Mouse (Mus musculus): ENCODE measurements around the gene Pik3cb.
A peak's percentile ranks its signal among the peaks of the same experiment; 100 is the strongest.

Pik3cb gene

DNA sequence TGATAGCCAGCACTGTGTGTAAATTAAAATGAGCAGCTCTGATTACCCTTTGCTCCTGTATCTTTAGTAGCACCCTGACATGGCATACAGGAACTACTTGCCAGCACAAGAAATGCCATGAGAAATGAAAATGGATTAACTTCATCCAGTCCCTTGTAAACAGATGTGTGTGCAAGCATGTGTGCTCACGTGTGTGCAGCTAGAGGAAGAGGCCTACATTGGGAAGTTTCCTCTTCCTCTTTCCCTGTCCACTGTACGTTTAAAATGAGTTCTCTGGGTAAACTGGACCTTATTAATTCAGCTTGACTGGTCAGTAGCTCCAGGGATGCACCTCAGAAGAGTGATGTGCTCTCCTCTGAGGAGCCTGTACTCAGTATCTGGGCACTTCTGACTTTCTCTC, 66.0 kb downstream of the Pik3cb start:
- no peak for DNase-seq

DNA sequence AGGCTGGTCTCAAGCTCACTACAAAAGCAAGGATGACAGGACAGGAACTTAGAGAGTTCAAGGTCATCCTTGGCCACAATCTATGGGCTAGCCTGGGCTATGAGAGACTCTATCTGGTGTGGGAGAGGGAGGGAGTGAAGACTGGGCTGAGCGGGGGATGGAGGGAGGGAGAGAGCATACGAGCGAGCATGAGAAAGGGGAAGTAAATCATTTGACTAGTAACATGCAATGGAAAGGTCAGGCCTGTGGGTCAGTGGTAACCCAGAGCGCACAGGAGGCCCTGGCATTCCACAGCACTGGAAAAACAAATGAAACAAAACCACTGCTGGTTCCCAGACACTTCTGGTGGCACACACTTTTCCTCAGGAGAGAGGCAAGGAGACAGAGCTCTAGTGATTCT, 67.9 kb downstream of the Pik3cb start:
- no peak for DNase-seq

DNA sequence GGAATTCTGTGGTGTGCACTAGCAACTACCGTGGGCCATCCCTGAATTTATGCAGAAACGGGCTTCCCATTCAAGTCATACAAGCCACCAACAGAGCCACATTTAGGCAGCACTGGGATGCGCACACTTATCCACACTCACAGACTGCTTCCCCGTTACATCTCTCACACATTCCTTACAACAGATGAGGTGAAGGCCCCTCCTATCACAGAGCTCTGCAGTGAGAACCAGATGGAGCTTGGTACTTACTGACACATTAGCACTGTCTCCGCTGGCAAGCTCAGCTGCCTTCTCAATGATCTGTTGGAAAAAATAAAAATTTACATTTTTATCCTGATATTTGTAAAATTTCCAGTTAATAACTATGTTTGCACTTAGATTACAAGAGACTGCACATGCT, 75.1 kb downstream of the Pik3cb start:
- no peak for DNase-seq

DNA sequence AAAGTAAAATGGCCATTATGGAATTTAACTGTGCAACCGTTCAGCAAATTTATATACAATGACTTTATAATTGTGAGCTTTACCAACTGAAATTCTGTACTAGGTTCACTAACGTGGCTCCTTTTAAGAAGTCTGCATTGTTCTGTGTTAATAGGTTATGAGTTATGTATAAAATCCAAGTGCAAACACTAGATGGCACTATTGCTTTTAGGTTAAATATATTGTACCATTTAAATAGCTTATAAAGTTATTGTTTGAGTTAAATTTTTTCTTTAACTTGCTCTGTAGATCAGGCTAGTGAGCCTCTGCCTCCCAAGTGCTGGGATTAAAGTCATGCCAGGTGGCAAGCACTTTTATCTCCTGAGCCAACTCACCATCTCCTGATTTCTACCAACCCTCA, 76.2 kb downstream of the Pik3cb start:
- no peak for DNase-seq

DNA sequence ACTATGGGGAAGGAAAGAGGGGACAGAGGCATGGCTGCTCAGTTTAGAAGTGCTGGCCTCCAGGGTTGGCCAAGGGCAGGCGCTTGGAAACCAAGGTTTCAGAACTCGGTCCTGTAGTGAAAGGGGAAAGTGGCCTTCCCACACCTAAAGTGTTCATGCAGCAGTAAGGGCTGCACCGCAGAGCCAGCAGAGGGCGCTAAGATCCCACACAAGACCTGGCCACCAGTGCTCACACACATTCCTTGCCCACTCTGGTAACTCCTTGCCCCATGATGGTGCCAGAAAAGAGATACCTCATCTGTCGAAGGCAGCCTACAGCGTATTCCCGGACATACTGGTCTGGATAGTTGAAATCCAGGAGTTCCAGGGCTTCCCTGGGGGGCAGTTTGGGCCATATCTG, 77.9 kb downstream of the Pik3cb start:
- peak; percentile 76 for DNase-seq

DNA sequence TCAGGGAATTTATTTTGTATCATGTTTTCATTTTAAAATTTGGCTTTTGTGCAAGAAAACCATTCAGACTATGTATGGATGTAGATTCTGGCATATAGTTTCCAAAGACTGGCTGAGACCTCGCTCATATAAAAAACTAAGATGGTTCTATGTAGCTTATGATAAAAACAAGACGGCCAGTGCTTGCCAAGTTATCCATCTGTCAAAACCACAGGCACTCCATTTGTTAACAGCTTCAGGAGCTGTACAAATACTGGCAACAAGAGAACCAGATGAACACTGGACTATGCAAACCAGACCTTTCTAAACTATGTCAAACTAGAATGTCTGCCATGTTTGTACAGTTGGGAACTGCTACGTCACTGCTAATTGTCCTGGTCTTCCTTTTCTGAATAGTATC, 82.7 kb downstream of the Pik3cb start:
- DNase-seq, result no peak

DNA sequence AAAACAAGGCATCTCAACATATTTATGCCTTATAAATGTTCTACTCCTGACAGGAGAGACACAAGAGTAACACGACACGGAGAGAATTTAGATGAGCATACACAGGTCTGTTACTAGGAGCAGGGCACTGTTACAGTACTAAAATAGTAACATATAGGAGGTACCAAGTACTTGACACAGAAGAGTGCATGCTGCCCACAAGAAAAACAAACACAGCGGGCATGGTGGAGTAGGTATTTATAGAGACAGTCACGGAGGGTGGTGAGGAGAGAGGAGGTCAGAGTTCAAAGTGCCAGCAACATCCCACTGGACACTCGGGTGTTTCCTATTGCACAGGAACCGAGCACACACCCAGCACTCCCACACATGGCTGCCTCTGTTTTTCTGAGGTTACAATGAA, 90.7 kb downstream of the Pik3cb start:
- DNase-seq, result no peak

DNA sequence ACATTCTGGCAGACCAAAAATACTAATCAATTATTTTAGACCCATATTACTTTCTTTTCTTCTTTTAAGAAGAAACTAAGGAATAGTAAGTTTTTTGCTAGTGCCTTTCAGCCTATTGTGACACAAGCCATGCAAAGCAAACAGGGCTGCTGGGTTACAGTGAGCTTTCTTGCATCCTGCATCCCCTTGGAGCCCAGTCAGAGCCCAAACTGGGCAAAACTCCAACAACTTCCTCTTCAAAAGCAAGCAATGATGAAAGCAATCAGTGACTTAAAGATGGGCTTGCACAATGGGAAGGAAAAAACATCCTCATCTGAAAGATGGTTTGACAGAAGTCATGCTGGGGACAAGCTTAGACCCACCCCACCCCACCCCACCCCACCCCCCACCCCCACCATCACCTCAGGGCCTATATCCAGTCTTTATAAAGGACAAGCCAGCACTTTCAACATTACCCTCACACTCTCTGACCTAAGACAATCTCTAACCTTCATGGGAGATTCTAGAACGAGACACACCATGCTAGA, 91.6 kb downstream of the Pik3cb start:
- DNase-seq, result no peak

DNA sequence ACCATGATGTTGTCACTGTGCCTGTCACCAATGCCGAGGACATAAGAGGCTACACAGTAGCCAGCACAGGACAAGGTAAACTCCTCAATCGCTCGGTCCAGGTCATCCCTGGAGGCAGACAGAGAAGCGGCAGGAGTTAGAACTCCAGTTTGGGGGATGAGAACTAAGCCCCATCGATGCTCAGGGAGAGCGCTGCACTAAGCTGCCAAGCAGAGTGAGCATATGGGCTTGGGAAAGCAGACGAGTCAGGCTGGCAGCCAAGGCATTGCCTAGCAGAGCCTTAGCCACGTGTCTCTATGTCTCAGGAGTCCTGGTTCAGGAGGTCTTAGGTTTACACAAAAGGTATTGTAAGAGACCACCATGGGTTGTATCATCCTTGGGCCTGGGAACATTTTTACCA, 95.7 kb downstream of the Pik3cb start:
- DNase-seq, result no peak

DNA sequence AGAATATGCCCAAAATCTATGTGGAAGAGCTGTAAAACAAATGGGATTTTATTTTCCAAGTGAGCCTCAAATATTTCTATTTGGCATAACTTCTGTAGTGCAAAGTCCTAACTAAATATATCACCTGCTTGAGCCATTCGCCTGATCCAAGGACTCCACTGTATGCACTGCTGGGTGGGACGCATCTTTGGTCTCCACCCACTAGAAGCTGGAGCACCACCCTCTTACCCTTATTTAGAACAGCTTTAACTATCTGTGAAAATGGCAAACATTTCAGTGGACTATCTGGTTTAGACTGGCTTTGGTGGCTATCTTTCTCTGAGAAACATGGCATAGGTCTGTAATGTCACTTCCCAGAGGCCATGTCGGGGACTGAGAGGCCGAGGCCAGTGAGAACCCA, 97.8 kb downstream of the Pik3cb start:
- no peak for DNase-seq

DNA sequence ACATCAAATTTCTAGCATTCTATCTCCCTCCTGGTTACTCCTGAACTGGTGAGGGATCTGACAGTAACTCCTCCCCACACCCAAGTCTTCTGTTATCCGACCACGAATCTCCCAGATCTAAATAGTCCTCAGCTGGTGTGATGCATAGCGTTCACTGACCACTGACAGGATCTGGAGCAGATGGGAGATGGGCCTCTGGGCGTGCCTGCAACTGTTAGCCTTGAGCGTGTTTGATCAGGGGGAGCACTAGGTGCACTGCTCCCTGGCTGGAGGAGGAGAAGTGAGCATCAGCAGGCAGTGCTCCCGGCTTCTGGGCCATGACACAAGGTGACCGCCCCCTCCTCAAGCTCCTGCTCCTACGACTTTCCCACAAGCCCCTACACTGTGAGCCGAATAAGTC, 98.4 kb downstream of the Pik3cb start:
- no peak for DNase-seq

DNA sequence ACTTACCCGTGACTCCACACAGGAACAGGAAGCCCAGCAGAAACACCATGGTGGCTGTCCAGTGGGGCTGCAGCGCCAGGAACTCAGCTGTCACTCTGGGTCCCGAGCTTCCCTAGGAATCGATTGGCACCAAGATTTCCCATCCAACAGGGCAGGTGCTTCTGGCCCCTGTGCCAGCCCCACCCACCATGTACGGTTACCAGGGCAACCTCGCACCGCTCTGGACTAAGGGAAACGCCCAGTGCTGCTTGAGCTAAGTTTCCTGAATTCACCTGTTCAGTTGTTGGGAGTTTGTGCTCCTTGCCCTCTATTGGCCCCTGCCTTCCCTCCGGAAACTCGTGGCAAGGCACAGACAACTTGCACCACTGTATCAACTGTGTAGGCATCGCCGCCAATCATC, 104.8 kb downstream of the Pik3cb start, which contains the start of gene Gm1123:
Gm1123 (minus strand) TSS at position 141 of the 400 bp plus-strand sequence.
- DNase-seq, result no peak

DNA sequence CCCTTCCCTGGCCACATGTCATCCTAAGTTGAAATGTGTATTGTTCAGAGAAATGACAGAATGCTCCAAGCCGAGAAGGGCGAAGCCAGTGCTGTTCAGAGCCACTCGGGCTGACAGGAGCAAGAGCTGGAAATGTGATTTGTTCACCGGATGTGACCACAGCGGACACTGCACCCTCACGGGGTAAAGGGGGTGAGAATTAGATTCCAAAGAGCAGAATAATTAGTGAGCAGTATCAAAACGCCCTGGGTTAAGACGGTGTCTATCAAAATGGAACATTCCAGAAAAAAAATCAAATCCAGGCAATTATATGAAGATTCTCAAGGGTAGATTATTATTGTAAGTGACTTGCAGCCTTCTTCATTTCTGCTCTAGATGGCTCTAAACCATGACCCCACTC, 106.3 kb downstream of the Pik3cb start:
- DNase-seq, result no peak

DNA sequence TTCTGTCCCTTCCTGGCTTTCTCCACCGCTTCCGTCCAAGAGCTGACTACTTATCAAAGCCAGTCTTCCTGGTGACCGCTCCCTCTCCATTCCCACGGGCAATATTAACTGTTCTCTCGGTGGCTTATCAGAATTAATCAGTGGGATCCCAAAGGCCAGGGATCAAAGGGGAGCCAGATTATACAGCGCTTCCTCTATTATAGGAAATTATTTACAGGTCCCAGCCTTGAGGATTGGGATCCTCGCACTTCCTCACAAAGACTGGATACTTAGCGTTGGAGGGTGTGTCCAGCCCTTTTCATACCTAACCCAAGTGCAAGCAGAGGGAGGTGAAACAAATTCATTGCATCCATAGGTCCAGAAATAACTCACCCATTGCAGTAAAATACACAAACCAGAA, 108.4 kb downstream of the Pik3cb start:
- no peak for DNase-seq

DNA sequence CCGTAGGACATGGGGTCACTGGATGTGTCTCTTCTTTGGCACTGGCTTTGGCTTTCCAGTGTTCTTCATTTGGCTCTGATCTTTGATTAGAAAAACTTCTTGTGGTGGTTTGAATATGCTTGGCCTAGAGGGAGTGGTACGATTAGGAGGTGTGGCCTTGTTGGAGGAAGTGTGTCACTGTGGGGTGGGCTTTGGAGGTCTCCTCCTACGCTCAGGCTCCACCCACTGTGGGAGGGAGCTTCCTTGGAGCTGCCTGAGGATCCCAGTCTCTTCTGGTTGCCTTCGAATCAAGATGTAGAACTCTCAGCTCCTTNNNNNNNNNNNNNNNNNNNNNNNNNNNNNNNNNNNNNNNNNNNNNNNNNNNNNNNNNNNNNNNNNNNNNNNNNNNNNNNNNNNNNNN, 118.7 kb downstream of the Pik3cb start:
- no peak for DNase-seq

DNA sequence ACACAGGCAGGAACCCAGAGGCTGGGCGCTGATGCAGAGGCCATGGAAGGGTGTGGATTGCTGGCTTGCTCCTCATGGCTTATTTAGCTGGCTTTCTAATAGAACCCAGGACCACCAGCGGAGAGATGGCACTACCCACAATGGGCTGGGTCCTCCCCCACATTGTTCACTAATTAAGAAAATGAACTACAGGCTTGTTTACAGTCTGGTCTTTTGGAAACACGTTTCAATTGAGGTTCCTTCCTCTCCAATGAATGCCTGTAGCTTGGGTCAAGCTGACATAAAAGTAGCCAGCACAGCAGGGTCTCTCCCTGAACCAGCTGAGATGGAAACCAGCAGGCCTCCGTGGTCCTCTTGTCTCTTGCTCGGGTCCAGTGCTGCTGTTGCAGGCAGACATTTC, 119.3 kb downstream of the Pik3cb start:
- DNase-seq, result no peak

DNA sequence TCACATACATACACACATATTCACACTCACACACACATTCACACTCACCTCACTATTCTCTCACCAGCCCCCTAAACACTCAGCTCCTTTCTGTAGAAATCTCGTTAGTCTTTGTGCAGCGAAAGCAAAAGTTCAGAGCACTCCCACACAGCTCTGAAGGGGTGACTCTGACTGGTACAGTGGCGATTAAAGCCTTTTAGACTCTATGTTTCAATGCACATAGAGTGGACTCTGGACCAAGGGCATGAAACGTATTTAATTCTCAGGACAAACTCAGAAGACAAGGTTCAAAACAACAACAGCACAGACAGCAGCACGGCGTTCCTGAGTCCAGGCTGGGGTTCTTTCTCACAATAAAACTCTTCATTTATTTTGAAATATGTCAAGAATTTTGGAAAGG, 122.7 kb downstream of the Pik3cb start:
- DNase-seq, result no peak

DNA sequence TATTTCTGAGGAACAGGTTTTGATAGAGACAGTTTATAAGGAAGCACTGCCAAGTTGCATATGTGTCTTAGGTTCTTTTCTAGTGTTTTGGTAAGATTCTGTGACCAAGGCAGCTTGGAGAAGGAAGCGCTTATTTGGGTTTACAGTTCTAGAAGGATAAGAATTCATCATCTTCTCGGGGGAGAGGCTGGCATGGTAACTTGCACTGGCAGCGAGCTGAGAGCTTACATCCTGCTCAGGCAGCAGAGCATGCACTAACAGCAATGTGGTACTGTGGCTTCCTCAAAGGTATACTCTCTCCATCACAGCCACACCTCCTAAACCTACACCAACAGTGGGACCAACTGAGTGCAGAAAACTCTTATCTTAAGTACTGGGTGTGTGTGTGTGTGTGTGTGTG, 123.7 kb downstream of the Pik3cb start:
- no peak for DNase-seq

DNA sequence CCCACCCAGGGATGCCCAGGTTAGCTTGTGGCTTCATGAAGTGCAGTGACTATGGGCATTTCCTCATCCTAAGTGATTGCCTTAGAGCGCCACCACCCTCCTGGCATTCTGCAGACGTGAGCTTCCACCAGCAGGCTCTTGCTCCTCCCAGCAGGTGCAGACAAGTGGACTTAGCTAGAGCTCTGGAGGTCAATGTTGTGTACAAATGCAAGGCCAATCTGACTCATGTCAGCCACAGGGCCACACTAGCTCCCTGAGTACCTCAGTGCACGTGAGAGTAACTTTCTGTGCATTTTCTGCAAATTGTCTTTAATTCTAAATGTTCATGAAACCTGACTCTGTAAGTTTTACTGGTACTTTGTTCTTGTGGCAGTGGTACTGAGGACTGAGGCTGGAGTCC, 124.1 kb downstream of the Pik3cb start:
- DNase-seq, result no peak

DNA sequence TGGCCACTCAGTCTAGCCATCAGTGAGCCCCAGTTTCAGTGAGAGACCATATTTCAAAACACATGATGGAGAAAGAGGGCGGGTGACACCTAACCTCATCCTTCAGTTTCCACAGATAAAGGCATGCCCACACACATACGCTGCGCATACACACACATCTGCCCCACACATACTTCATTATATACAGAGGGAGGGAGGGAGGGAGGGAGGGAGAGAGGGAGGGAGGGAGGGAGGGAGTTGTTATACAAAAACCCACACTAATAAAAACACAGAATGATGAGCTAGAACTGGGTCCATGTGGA, 130.6 kb downstream of the Pik3cb start:
- no peak for DNase-seq

DNA sequence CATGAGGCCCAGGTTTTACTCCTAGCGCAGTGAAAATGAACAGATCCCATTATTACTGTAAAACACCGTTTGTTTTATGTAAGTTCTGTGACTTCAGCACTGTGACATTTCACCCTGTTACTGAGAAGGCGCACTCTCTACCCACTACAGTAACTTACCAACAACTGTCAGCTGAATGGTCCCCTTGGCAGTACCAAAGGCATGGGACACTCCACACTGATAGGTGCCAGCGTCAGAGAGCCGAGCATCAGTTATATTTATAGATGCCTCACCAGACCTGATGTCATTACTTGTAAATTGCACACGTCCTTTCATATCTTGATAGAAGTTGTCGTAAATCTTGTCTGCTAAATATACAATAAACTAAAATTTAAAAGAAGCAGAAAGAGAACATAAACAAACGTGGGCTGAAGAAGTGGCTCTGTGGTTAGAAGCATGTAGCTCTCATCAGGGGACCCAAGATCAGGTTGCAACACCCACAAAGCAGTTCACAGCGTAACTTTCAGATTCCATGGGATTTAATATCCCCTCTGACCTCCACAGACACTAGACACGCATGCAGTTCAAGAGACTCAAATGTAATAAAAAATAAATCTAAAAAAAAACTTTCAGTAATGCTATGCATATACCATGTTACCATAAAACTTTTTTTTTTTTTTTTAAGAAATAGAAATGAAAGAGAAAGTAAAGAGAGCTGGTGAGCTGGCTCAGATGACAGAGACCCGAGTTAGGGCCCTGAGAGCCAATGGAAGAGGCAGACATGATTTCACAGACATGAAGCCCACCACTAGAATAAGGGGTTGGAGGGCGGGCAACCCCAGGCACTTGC, 131.1 kb downstream of the Pik3cb start:
- DNase-seq, result no peak

DNA sequence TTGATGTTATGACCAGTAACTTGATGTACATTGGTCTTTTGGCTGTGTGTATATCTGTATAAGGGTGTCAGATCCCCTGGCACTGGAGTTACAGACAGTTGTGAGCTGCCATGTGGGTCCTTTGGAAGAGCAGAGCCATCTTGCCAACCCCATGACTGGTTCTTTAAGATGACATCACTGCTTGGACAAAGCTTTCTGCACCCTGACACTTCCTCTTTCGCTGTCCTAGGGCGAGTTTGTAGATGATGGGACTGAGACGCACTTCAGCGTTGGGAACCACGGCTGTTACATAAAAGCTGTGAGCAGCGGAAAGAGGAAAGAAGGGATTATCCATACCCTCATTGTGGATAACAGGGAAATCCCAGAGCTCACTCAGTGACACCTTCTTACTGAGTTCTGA, 139.1 kb downstream of the Pik3cb start:
- DNase-seq, result no peak

DNA sequence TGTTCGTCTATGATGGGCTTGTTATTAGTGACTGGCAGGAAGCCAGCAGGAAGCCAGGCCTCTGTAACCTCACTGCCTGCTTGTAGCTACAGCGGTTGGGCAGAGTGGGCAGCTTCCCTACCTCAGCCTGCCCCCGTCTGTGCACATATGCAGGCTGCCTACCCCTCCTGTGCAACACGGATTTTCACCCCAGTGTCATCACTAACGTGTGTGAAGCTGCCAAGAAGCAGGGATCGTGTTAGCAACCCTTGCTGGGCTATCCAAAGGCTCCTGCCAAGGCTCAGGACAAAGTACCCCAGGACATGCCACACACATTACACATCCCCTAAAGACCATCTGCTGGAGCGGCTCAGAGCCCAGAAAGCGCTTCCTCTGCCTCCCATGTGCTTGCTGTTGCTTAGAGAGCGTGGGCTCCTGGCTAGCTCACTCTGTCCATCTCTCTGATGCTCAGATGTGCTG, 140.5 kb downstream of the Pik3cb start:
- no peak for DNase-seq

DNA sequence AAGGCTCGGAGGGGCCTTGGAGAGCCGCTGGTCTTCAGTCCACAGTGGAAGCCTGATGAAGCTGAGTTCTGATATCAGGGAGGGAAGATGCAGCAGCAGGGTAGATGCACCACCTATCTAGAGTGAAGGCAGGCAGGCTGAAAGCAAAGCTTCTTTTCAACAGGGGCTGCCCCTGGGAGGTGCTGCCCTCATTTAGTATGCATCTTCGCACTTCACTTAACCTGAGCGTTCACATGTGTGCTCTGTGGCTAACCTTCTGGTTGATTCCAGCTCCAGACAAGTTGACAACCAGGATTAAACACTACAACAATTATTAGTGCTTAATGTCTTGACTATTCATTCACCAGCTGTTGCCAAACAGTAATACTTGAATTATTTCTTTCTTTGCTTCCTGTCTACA, 146.3 kb downstream of the Pik3cb start:
- no peak for DNase-seq

DNA sequence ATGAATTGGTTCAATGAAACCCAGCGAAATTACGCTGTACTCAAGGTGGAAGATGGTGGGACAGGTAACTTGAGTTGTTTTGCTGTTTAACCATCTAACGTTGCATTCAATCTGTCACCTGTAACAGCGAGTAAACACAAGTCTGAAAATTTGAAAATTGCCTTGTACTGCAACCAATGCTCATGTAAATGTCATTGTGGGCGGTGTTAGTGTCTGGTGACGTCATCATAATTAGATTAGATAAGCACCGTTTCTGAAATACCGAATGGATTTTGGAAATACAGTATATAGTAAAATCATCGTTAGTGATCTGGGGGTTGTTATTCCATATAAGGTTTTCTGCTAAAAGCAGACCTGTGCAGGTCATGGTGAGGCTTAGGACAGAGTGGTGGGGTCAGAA, 153.3 kb downstream of the Pik3cb start:
- DNase-seq, result no peak
